Mouse (Mus musculus): ENCODE measurements at regions not wholly inside any gene's neighbourhood (a gene's known extent, or its start where the extent isn't known, plus 50 kb on each side); places are given as distances from the start of the nearest gene placed in this dataset.

- DNase-seq, result no peak
Measured at GRCm38 (mm10) chr4:32183791-32184190, 54.8 kb upstream of the Bach2 start.

- DNase-seq, result no peak
Measured at GRCm38 (mm10) chr4:32185986-32186385, 52.6 kb upstream of the Bach2 start.

- DNase-seq, result no peak
Measured at GRCm38 (mm10) chr4:32187154-32187553, 51.5 kb upstream of the Bach2 start.

- DNase-seq, result no peak
Measured at GRCm38 (mm10) chr4:32188076-32188475, 50.5 kb upstream of the Bach2 start.

- DNase-seq, result no peak
Measured at GRCm38 (mm10) chr4:32188752-32189415, 49.7 kb upstream of the Bach2 start.
